Mouse (Mus musculus) E14TG2a.4 (cell line): ENCODE data around the gene Trim28.

Source experiments
- CTCF ChIP-seq: conservative IDR thresholded peaks from 2 replicates; pipeline ENCODE4 v1.5.1; 2014; ENCODE audit warnings: low read length
- NANOG ChIP-seq: IDR thresholded peaks from 2 replicates; pipeline ENCODE4 v1.6.1; 2014; ENCODE audit warnings: borderline replicate concordance, low read length, mixed read lengths
- POU5F1 ChIP-seq: IDR thresholded peaks from 2 replicates; pipeline ENCODE4 v1.6.1; 2014; ENCODE audit warnings: low read length, borderline replicate concordance

- TF ChIP-seq CTCF = no peak
- no peak for TF ChIP-seq POU5F1
- TF ChIP-seq NANOG = no peak; the same call in 1 of the 2 replicates
These were observed 24.0 kb downstream of the Trim28 start for GRCm38 (mm10) chr7:13022773-13023535.
